Mouse (Mus musculus) erythroblast, adult 5-6 weeks (primary cell): ENCODE data around the gene Naa38. TPM values are rescaled to one million over a fixed set of nuclear protein-coding genes. Genes with fewer than 3 reads are reported as not detected.
A peak's percentile ranks its signal among the peaks of the same experiment; 100 is the strongest.

Experiments used
- ATAC-seq: replicated peaks from 2 replicates; pipeline ENCODE4 v1.8.0; 2016; ENCODE audit warnings: moderate number of reproducible peaks, mild to moderate bottlenecking, moderate TSS enrichment, inconsistent platforms; ENCODE audit not compliant: poor library complexity, low FRiP score, severe bottlenecking
- total RNA-seq, 2 experiments: library from RNA; stranded (forward) in 1 of 2; stranded (reverse) in 1 of 2; fragments of 150-400 nt in 1 of 2; fragments of 200-764, 138-1000 nt in 1 of 2; gene quantifications; 2 replicates each; pipeline versions ENCODE4 v1.2.3 to v1.2.4; 2015 to 2017; ENCODE audit warnings: low replicate concordance in 2 of 2

Gene Naa38
- 25.6 and 30.3 TPM in 2 replicates for total RNA-seq (2015; ENCODE audit: low replicate concordance)
- 18.5 and 25.2 TPM in 2 replicates for total RNA-seq (2017; ENCODE audit: low replicate concordance)

DNA sequence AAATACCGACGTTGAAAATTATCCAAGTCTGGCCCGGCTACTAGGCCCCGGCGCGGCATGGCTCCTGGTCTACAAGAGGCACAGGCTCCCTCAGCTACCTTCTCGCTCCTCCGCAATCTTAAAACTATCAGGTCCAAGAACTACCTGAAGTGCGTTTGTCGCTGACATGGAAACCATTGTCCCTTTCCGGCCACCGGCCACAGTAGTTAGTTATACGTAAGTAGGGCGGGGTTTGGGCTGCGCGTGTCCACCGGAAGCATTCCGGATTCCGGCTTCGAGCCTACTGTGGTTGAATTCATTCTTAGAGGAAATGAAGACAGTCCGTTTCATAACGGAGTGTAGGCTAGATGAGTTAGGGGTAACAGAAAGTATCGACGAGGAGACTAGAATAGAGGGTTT, at the start of gene Naa38, which contains the start of gene Cyb5d1:
Naa38 (plus strand) TSS at position 253 of the 399 bp plus-strand sequence.
Cyb5d1 (minus strand) TSS at position 397 of the 399 bp plus-strand sequence.
- peak; percentile 80 for ATAC-seq

DNA sequence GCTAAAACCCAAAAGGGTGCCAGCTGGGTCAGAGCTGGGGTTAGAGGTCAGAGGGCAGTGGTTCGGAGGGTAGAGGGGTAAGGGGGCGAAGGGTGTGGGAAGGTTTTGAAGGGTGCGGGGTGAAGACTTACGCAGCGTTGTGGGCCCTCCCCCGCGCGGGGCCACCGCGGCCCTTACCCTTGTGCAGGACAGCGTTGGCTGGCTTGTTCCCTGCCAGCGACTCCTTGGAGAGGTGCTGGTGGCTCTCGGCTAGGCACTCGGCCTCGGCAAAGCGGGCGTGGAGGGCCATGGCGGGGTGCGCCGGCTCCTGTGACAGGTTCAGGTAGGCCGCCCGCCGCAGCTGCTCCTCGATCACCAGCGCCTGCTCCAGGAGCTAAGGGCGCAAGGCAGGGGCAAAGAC, 48.8 kb upstream of the Naa38 start:
- no peak for ATAC-seq

DNA sequence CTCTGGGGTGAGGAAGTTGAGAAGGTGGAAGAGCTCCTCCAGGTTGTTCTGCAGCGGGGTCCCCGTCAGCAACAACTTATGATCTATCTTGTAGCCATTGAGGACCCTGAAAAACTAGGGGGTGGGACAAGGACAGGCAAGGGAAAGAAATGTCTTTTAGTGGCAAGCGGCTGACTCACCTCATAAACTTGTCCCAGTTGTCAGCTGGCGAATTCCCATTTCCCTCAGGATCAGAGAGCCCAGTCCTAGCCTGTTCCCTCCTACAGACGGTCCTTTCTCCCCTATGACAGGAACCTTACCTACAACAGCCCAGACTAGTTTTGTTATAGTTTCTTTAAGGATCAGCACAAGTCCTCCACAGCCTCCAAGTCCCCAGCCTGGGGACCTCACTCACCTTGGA, 38.7 kb upstream of the Naa38 start:
- ATAC-seq = no peak

DNA sequence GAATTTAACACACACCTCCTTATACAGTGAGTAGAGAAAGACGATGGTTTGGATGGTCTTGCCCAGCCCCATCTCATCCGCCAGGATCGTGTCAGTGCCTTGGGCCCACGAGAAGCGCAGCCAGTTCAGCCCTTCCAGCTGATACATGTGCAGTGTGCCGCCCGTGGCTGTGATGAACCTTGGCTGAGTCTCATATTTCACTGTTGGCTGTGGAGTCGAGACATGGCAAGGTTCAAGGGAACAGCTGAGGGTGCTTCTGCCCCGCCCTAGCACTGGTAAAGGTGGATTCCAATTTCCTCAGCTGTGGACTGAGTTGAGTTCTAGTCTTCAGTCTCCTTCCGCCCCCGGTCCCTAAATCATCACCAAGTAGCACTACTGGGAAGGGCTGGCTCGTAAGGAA, 37.6 kb upstream of the Naa38 start:
- ATAC-seq = no peak

GRCm38 (mm10) chr11:69362021-69362420, 33.3 kb upstream of the Naa38 start:
- ATAC-seq = no peak

- no peak for ATAC-seq
Observed at GRCm38 (mm10) chr11:69362479-69362878, 32.8 kb upstream of the Naa38 start.

GRCm38 (mm10) chr11:69364376-69364775, 30.9 kb upstream of the Naa38 start:
- ATAC-seq = no peak

DNA sequence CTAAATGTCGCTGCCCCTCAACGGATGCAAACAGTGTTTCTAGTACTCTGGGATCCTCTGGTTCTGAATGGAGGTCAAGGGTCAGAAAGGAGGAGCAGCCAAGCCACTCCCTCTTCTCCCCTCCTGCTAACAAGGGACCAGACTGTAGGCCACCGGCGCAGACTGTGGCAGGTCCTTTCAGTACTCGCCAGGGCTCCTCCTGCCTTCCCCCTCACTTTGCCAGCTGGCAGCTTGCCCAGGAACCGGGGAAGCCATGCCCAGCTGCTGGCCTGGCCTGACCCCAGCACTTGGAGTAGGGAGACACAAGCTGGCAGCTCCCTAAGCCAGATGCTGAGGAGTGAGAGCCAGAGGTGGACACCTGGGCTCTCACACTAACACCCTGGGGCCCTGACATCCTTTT, 30.4 kb upstream of the Naa38 start:
- ATAC-seq = no peak

- no peak for ATAC-seq
Observed at GRCm38 (mm10) chr11:69365722-69366121, 29.6 kb upstream of the Naa38 start.

DNA sequence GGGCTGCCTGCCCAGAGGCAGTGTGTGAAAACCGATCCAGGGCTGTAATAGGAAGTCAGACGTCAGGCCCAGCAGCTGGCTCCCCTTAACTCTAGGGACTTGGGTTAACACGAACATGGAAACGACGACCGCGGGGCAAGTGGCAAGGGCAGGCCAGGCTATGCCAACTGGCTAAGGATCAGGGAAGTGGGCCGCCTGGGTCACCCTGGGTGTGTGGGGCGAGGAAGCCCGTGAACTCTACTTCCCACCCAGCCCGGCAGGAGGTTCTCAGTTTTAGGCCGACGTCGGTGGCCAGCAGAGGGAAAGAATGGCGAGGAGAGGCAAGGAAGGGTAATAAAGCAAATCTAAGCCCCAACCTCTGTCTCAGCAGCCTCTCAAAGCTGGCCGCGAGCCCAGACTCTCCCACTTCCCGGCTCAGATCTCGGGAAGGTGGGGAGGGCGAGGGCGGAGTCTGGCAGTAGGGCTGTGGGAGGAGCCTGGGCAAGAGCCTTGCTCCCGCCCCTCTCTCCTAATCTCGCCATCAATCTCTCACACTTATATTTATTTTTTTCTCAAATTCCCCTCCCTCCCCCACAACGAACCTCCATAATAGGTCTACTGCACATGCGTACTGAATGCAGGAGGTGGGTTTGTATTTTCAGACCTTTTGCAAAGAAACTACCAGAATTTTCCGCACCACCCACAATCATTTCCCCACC, 29.0 kb upstream of the Naa38 start:
- peak; percentile 65 for ATAC-seq

- no peak for ATAC-seq
Observed at GRCm38 (mm10) chr11:69366855-69367615, 28.3 kb upstream of the Naa38 start.

DNA sequence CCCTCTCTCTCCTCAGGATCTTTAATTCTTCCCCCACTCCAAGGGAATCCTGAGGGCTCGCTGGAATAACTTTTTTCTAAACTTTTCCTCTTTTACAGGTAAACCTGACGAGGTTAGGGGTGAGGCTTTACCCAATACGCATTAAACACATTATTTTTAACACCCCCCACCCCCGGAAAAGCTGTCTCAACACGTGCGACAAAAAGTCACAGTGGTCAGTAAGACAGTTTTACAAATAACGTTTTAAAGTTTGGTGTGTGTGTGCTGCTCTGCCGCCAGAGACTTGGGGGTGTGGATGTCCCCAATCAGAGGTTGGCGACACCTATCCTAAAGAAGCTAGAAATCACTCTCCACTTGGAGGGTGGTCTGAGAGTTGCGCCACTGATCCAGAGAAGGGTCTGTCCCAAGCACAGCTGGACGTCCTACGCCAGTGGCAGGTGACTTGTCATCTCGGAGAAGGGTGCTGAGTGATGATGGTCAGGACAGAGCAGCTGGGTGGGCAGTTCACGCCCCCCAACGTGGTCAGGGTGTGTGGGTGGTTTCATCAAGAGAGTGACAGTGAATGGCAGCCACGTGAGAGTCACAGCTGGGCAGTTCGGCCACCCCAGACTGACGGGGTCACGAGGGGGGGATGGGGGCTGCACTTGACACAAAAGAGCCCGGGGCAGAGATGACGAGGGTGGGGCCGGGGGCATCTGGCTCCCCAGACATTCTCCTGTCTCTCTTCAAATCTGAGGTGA, 27.5 kb upstream of the Naa38 start:
- ATAC-seq = no peak

GRCm38 (mm10) chr11:69368356-69369214, 26.7 kb upstream of the Naa38 start:
- ATAC-seq = no peak

GRCm38 (mm10) chr11:69369215-69369989, 25.9 kb upstream of the Naa38 start, which contains the start of gene Chd3:
Chd3 (minus strand) TSS chr11:69369406.
- ATAC-seq = no peak

DNA sequence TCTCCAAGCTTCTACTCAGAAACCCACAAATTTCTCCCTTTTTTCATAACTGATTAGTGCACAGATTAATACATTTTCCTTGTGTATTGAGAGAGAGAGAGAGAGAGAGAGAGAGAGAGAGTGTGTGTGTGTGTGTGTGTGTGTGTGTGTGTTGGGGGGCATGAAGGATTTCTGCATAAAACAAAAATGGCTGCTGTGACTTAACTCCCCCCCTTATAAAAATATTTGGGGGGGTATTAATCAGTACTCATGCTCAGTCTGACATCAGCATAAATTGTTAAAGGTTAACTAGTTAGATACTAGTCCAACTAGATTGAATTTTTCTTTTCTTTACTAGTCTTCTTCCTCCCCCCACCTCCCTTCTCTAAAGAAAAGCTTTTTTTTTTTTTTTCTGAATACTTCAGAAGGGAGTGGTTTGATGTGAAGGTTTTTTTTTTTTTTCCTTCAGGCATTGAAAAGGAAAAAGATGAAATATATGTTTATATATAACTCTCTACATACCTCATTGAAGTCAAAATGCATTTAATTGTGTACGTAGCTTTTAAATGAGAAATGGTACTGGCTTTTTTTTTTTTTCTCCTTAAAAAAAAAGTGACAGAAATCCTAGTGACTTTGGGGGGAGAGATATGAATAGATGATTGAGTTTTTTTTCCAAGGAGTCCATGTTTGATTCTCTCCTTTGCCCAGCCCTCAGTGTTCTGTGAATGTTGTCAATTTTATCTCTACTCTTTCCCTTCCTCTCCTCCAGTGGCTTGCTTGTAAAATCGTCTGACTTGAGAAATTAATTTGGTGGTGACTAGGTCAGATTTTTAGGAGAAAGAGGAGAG, 25.1 kb upstream of the Naa38 start:
- no peak for ATAC-seq

DNA sequence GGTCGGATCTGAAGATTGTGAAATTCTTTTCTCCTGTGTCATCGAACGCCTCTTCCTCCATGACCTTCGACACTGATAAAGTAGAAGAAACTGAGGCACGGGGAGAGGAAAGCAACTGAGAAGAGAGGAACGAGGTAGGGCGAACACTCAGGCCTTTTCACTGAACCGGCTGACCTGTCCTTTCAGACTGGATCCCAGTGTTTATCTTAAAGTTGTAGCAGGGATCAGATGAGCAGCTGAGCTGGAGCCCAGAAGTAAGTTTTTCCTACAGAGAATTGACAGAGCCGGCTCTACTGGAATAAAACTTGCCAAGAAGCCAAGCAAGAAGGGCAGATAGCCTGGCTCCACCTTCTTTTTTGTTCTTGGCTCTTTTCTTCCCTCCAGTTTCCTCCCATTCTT, 24.5 kb upstream of the Naa38 start:
- no peak for ATAC-seq

DNA sequence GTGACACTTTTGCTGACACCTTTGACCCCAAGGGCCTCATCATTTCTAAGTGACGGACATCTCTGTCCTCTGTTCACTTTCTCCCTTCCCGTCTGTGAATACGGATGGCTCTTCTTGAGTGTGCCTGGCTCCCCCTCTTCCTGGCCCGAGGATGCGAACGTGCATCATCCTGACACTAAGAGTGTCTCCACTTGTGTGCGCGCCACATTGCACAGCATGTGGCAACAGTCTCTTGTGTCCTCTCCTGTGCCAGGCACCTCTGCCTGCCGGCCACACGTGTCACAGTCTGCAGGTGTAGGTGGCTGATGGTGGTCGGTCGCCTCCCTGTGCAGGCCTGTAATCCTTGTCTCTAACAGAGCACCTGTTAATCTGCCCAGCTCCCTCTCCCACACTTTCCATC, 23.7 kb upstream of the Naa38 start:
- ATAC-seq = no peak
